Mouse (Mus musculus) thymus, postnatal 14 days (tissue): Measurements from ENCODE around the gene Map3k11.
"Not testable (repeated sequence)": the region's sequence is repeated elsewhere in the genome, so short reads cannot be mapped to it uniquely, and the experiment has no call there.

Experiments used
- DNase-seq: peaks from one replicate; pipeline ENCODE4 v3.0.0; 2021

Gene Map3k11

DNA sequence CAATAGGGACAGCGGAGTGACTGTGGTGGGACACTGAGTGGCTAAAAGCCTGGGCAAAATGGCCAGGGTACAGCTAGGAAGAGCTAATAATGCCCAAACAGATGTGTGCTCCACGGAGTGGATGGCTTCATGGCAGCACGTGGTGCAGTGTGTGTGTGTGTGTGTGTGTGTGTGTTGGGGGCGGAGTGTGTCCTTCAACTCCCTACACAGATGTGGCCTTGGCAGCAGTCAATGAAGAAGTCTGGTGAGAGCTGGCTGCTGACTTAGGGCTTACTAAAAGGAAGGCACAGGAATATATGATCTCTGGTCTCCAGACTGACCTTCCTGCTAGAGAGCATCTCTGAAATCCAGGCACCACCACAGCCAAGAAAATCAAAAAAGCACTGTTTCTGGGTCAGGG is 20.2 kb upstream of the Map3k11 start:
- no peak for DNase-seq

- DNase-seq, result no peak
These were observed 8.1 kb upstream of the Map3k11 start for GRCm38 (mm10) chr19:5680432-5680831.

GRCm38 (mm10) chr19:5684236-5684635 is 4.3 kb upstream of the Map3k11 start:
- no peak for DNase-seq

- no peak for DNase-seq
These were observed 3.6 kb upstream of the Map3k11 start for GRCm38 (mm10) chr19:5684985-5685384.

GRCm38 (mm10) chr19:5685431-5685830 is 3.1 kb upstream of the Map3k11 start:
- DNase-seq, result no peak

GRCm38 (mm10) chr19:5685861-5686260 is 2.7 kb upstream of the Map3k11 start:
- no peak for DNase-seq

DNA sequence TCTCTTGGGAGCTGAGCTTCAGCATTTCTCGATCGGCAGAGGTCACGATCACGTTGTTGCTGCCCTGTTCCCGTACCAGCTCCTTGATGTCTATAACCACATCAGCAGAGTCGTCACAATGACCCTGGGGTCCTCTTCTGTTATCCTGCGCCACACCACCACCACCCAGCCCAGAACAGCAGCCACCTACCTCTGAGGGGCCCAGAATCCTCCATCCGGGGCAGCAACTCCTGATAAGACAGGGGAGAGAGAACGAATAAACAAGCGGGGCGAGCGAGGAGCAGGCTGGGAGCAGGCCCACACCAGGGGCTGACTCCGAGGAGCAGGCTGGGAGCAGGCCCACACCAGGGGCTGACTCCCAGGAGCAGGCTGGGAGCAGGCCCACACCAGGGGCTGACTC is 2.1 kb upstream of the Map3k11 start:
- no peak for DNase-seq

- DNase-seq, result not testable (repeated sequence)
These were observed 1.6 kb upstream of the Map3k11 start for GRCm38 (mm10) chr19:5686954-5687353.

DNA sequence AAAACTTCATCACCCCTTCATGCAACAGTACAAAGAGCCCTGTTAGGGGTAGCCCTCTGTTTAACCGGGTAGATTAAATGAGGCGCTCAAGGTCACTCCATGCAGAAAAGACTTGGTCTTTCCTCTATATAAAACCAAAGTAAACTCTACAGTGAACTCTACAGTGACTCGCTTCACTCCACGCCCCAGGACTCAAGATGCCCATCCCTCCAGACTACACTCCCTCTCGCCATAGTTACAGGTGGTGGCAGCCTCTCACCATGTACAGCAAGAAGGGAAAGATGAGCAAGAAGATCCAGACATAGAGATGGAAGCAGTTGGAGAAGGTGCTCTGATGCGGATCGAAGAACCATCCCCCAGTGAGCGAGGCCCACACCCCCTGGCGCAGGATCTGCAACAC is 804 bp upstream of the Map3k11 start:
- no peak for DNase-seq

- no peak for DNase-seq
These were observed 516 bp downstream of the Map3k11 start for GRCm38 (mm10) chr19:5689088-5689428.

DNA sequence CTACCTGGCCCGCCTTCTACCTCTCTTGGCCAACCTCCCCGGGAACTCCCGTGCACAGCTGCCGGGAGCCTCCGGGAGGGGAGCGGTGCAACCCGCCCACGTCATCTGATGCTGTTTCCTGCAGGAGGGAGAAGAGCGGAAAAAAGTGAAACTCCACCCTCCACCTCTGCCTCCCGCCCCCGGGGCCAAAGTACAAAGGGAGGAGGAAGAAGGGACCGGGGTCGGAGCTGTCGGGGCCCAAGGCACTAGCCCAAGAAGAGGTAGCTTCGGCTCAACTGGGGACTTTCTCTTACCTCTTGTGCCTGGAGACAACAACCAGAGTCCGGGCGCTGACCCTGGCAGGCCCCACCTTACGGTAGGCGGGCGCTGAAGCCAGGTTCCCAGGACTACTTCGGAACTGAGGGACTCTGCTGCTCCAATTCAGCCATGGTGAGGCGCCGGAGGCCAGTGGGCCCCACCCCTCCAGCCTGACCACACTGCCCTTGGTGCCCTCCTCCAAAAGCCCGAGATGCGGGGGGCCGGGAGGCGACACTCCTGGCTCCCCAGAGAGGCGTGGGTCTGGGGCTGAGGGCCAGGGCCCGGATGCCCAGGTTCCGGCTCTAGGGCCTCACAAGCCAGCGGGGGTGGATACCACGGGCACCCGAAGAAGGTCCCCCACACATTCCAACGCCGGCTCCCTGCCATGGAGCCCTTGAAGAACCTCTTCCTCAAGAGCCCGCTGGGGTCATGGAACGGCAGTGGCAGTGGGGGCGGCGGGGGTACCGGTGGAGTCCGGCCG is 1.2 kb downstream of the Map3k11 start:
- peak; percentile 94 for DNase-seq

- DNase-seq, result no peak
These were observed 1.8 kb downstream of the Map3k11 start for GRCm38 (mm10) chr19:5690343-5690735.

DNA sequence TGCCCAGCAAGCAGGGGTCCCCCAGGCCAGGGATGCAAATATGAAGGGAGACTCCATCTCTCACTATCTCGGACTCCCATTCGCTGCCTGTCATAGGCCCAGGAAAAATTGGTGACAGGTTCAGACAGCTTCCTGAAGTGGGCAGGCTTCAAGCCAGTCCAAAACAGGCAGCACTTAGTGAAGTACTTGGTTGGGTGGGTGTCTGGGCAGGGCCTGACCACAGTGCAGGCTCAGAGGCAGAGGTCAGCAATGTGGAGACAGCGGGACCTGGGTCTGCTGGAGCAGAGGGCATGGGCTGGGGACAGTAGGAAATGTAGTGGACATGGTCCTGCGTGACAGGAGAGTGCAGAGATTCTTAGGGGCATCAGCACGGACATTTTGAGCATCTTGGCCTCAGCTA is 3.1 kb downstream of the Map3k11 start:
- no peak for DNase-seq

- no peak for DNase-seq
These were observed 3.8 kb downstream of the Map3k11 start for GRCm38 (mm10) chr19:5692086-5692912.

- no peak for DNase-seq
These were observed 4.4 kb downstream of the Map3k11 start for GRCm38 (mm10) chr19:5692913-5693396.

GRCm38 (mm10) chr19:5693801-5694200 is 5.3 kb downstream of the Map3k11 start:
- DNase-seq, result no peak

DNA sequence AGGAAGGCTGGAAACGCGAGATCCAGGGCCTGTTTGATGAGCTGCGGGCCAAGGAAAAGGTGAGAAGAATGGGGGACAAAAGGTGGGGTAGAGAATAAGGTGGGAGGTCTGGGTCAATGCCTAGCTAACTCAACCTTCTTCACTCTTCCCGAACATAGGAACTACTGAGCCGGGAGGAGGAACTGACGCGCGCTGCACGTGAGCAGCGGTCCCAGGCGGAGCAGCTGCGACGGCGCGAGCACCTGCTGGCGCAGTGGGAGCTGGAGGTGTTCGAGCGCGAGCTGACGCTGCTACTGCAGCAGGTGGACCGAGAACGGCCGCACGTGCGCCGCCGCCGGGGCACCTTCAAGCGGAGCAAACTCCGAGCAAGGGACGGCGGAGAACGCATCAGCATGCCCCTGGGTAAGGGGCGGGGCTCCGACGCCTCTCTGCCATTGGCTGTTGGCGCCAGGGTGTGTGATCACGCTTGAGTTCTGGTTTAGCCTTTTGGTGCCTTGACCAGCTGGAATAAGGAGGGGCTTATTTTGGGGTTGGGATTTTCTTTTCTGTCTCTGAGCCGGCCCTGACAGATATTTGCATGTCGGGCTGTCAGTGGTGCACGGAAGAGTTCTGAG is 7.4 kb downstream of the Map3k11 start:
- no peak for DNase-seq

- DNase-seq, result peak; percentile 34
These were observed 15.7 kb downstream of the Map3k11 start, which contains the start of gene Kcnk7 for GRCm38 (mm10) chr19:5704163-5704800. Kcnk7 (plus strand) TSS chr19:5704367.

DNA sequence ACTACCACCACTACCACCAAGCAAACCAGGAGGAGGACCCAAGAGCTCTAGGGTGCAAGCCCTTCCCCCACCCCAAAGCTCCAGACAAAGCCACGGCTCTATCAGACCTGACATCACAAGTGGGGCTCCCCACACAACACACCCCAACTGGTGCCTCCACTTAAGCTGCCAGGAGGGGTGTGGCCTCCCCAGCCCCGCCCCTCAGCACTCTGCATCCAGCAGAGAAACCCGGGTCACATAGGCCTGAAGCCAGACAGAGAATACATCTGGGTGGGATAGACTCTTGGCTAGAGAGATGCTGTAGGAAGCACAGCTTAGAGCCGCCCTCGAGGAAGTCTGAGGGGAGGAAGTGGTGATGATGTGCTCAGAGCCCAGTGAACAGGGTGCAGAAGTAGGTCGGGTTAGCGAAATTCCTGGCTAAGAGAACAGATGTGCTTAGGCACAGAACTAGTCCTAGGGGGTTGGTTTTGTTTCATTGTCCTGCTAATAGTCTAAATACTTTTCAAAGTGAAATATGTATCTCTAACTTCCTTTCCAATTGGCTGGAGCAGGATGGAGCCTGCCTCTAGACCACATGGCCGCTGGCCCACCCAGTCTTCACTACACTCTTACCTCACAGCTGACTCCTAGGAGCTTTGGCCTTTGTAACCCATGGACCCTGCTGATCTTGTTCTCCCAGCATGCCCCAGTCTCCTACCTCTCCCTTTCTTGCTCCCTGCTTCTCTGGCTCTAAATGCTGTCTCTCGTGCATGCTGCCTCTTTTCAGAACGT is 16.4 kb downstream of the Map3k11 start:
- peak; percentile 65 for DNase-seq

DNA sequence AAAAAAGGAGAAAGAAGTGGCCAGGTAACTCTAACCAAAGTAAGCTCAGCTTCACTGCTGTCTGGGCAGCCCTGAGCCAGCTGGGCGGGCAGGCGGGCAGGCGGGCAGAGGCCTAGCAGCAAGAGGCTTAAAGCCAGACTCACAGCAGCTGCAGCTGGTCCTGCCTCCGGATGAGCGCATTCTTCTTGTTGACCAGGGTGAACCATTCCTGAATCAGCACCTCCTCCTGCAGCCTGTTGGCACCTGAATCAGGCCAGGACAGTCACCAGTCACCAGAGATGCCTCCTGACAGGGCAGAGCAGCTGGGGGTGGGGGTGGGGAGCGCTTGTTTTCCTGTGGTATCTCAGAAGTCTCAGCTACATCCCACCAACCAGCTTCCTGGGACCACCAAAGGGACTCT is 21.5 kb downstream of the Map3k11 start:
- DNase-seq, result no peak

- DNase-seq, result no peak
These were observed 22.0 kb downstream of the Map3k11 start for GRCm38 (mm10) chr19:5710581-5710980.

- DNase-seq, result peak; percentile 76
These were observed 22.7 kb downstream of the Map3k11 start for GRCm38 (mm10) chr19:5711218-5711617.
